Mouse (Mus musculus) kidney, postnatal 0 days (tissue): ENCODE measurements around the gene Ube2d1. TPM values are rescaled to one million over a fixed set of nuclear protein-coding genes. Genes with fewer than 3 reads are reported as not detected.

ENCODE experiments used
- ATAC-seq: fragments of 200-750 bp; cut with Nextera tagmentation; replicated peaks from 2 replicates; pipeline ENCODE4 v1.8.0; 2017; ENCODE audit warnings: low read depth, moderate number of reproducible peaks, moderate TSS enrichment, moderate library complexity; ENCODE audit not compliant: low FRiP score
- DNase-seq: peaks from one replicate; pipeline ENCODE4 v3.0.0-alpha.2; 2016; ENCODE audit warnings: low spot score
- H3K27ac ChIP-seq: fragments of 300-500 bp; sonication (generic); 2 replicates; pipeline ENCODE4 v1.5.1; 2014; ENCODE audit warnings: mild to moderate bottlenecking
- H3K27me3 ChIP-seq: fragments of 300-500 bp; sonication (generic); 2 replicates; pipeline ENCODE4 v1.6.1; 2014; ENCODE audit warnings: low read length, mixed read lengths; ENCODE audit not compliant: insufficient read depth
- H3K36me3 ChIP-seq: fragments of 300-500 bp; sonication (generic); 2 replicates; pipeline ENCODE4 v1.6.1; 2014; ENCODE audit warnings: low read length, mixed read lengths; ENCODE audit not compliant: insufficient read depth
- H3K4me1 ChIP-seq: fragments of 300-500 bp; sonication (generic); replicated peaks from 2 replicates; pipeline ENCODE4 v1.6.1; 2014; ENCODE audit warnings: antibody characterized with exemption, low read length, mixed read lengths; ENCODE audit not compliant: insufficient read depth
- H3K4me2 ChIP-seq: fragments of 300-500 bp; sonication (generic); 2 replicates; pipeline ENCODE4 v1.6.1; 2014; ENCODE audit warnings: mild to moderate bottlenecking, low read length, moderate library complexity, mixed read lengths
- H3K4me3 ChIP-seq: fragments of 300-500 bp; sonication (generic); replicated peaks from 2 replicates; pipeline ENCODE4 v1.5.1; 2014; ENCODE audit warnings: low read depth, low read length
- H3K9ac ChIP-seq: fragments of 300-500 bp; sonication (generic); 2 replicates; pipeline ENCODE4 v1.6.1; 2014; ENCODE audit warnings: low read depth, low read length
- H3K9me3 ChIP-seq: fragments of 300-500 bp; sonication (generic); replicated peaks from 2 replicates; pipeline ENCODE4 v1.6.1; 2016; ENCODE audit warnings: low read length, inconsistent platforms, mixed read lengths
- CTCF ChIP-seq: IDR thresholded peaks from 2 replicates; pipeline ENCODE4 v1.5.1; 2016; ENCODE audit warnings: antibody characterized with exemption, low read depth, mild to moderate bottlenecking, moderate library complexity
- WGBS: fragments of 180-500 bp; shearing (Covaris S2); extraction: QIAGEN DNeasy Blood & Tissue Kit; methylation state at CpG from one replicate; pipeline ENCODE4 v1.1.7; 2014; 5-methylcytosine and 5-hydroxymethylcytosine counted together
- polyA plus RNA-seq: library from polyadenylated mRNA; unstranded; fragments of >200 nt; fragmentation: Nextera tagmentation; extraction: Ambion mirVana; gene quantifications from 2 replicates; pipeline ENCODE4 v1.2.1, GENCODE M21; 2015

Ube2d1 gene
- polyA plus RNA-seq, 1 experiment from 2014 or later, result 58.0 TPM

- Histone ChIP-seq H3K36me3 (peaks cover 40% of the 10 kb centered on the region), H3K27me3 (no peaks in the 10 kb centered on the region), H3K9me3 (no peaks in the 10 kb centered on the region), H3K4me2 (no peak overlapping the region), H3K4me1 (no peaks in the 10 kb centered on the region), H3K27ac (no peak overlapping the region), H3K4me3 (no peak overlapping the region), H3K9ac (no peak overlapping the region)
- peak; percentile 85 for DNase-seq
- ATAC-seq, result no peak
- 42% methylated on average over 7 of the region's 7 CpGs for WGBS
- peak; percentile 95 for TF ChIP-seq CTCF
Measured at GRCm38 (mm10) chr10:71225894-71226293, 59.2 kb downstream of the Ube2d1 start.

DNA sequence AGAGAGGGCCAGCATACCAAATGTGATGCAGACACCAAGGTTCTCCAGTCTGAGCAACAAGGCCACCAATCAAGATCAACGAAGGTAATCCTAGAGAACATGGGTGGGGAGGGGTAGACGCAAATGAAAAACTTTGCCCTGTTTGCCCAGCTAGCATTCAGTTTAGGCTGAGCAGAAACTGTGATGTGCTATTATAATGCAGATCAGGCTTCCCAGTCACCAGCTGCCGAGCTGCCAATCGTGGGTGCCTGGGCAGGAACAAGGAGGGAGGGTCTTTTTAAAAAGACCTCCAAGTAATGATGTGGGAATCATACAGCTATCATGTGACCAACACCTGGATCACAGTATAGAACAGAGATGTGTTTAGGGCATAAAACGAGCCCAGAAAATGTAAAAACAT, 62.0 kb downstream of the Ube2d1 start:
- H3K4me3 ChIP-seq, result no peak overlapping the region
- H3K4me2 ChIP-seq, result no peak overlapping the region
- 85% methylated on average over 5 of the region's 5 CpGs for WGBS
- H3K4me1 ChIP-seq, result no peaks in the 10 kb centered on the region
- DNase-seq (no peak), ATAC-seq (no peak)
- no peak overlapping the region for H3K27ac ChIP-seq
- H3K36me3 ChIP-seq, result peaks cover 21% of the 10 kb centered on the region
- no peak overlapping the region for H3K9ac ChIP-seq
- no peaks in the 10 kb centered on the region for H3K27me3 ChIP-seq
- H3K9me3 ChIP-seq, result no peaks in the 10 kb centered on the region
- no peak for TF ChIP-seq CTCF

DNA sequence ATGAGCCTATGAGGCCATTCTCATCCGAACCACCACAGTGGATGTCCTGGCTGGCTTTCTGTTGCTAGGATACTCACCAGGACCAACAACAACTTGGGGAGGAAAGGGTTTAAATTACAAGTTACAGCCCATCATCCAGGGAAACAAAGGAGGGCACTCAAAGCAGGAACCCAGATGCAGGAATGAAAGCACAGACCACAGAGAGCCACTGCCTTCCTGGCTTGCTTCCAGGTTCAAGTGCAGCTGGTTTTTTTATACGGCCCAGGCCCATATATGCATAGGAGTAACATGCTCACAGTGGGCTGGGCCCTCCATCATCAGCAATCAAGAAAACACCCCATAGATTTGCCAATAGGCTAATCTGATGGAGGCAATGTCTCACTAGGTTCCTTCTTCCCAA, 62.4 kb downstream of the Ube2d1 start:
- Histone ChIP-seq H3K9me3 (no peaks in the 10 kb centered on the region), H3K27me3 (no peaks in the 10 kb centered on the region), H3K4me1 (no peaks in the 10 kb centered on the region), H3K4me2 (no peak overlapping the region), H3K4me3 (no peak overlapping the region), H3K36me3 (peaks cover 19% of the 10 kb centered on the region), H3K9ac (no peak overlapping the region), H3K27ac (no peak overlapping the region)
- 89% methylated on average over 2 of the region's 2 CpGs for WGBS
- no peak for DNase-seq
- TF ChIP-seq CTCF, result no peak
- no peak for ATAC-seq

DNA sequence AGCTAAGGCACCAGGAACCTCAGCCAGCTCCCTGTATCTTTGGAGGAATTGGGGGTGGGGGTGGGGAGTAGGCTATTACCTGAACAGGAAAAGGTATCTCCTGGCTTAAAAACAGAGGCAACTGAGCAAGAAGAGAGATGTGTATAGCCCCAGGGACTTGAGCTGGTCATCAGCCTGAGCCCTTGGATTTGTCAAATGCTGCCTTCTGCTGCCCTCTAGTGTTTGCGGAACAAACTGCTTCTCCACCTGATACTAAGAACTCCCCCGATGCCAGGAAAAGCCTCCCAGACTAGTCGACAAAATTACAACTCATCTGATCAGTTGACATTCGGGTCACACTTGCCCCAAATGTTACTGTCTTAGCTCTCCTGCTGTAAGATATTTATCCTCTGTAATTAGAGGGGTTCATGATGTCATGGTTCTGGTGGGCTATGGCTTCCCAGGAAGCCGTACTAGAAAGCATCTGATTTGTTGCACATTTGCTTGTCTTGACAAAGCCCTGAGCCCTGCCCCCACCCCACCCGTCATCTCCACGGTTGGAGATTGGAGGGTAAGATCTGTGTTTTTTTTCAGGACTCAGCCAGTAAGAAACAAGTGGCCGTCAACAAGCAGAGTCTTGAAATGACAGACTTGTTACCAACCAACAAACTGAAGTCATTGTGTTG, 66.7 kb downstream of the Ube2d1 start:
- H3K9ac ChIP-seq, result no peak overlapping the region
- H3K4me1 ChIP-seq, result no peaks in the 10 kb centered on the region
- TF ChIP-seq CTCF, result peak; percentile 98
- H3K27ac ChIP-seq, result no peak overlapping the region
- H3K27me3 ChIP-seq, result no peaks in the 10 kb centered on the region
- WGBS, result 14% methylated on average over 8 of the region's 8 CpGs
- no peak overlapping the region for H3K4me2 ChIP-seq
- ATAC-seq, result peak; percentile 57
- DNase-seq, result peak; percentile 90
- H3K9me3 ChIP-seq, result no peaks in the 10 kb centered on the region
- H3K4me3 ChIP-seq, result no peak overlapping the region
- H3K36me3 ChIP-seq, result 0 out of 2 replicates have a peak, but pooled peaks cover 4% of the 10 kb centered on the region

DNA sequence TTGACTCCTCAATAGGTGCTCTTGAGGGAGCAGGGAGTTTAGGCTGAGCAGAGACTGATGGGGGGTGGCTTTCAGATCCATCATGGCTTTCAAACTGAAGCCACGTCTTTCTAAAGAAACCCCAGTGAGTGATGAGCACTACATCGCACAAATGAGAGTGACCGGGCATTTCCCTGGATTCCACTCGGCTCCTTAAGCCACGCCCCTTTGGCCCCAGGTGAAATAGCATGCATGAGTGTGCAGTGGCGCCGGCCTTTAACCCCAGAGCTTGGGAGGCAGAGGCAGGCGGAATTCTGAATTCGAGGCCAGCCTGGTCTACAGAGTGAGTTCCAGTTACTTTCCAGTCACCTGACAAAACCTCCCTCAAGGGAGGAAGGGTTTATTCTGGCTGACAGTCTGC, 69.1 kb downstream of the Ube2d1 start:
- no peak for ATAC-seq
- no peak for DNase-seq
- Histone ChIP-seq H3K36me3 (no peaks in the 10 kb centered on the region), H3K4me3 (no peak overlapping the region), H3K4me2 (no peak overlapping the region), H3K4me1 (no peaks in the 10 kb centered on the region), H3K27ac (no peak overlapping the region), H3K27me3 (no peaks in the 10 kb centered on the region), H3K9me3 (no peaks in the 10 kb centered on the region), H3K9ac (no peak overlapping the region)
- no peak for TF ChIP-seq CTCF
- WGBS, result 84% methylated on average over 9 of the region's 9 CpGs

Other genes with a start within 250 kb of the Ube2d1 start
- gene Bicc1, start 125.6 kb downstream of the Ube2d1 start, polyA plus RNA-seq, result 65.7 and 71.7 TPM in 2 replicates
- gene Tfam, start 47.0 kb downstream of the Ube2d1 start, polyA plus RNA-seq, result 75.2 and 77.9 TPM in 2 replicates
- gene Cisd1, start 59.7 kb upstream of the Ube2d1 start, polyA plus RNA-seq, result 300 and 305 TPM in 2 replicates
- gene Ipmk, start 62.5 kb upstream of the Ube2d1 start, polyA plus RNA-seq, result 16.1 and 17.5 TPM in 2 replicates